8 mouse cellular contexts compared by ENCODE assay signal in genomic region chr11:119913291-119913934, GRCm38 (mm10). TPM values are rescaled to one million over a fixed set of nuclear protein-coding genes. Genes with fewer than 3 reads are reported as not detected.
DNase-seq lines count a peak whose midpoint lies in the region; ATAC-seq lines count a peak whose summit lies in the region.

TSS of gene Chmp6 (plus strand) at chr11:119913441.

- H3K4me3 ChIP-seq in hindbrain, embryonic 12.5 days = peak within 1 kb of the TSS; percentile 81

- H3K4me1 ChIP-seq in hindbrain, embryonic 12.5 days = peaks cover 32% of the 10 kb centered on the region

- DNase-seq in Muller cell, postnatal 12 days (ENCODE audit: inconsistent ontology term) = peak; percentile 87
- DNase-seq in cerebellum, adult 9-11 months = peak; percentile 90
- DNase-seq in frontal cortex, postnatal 10 days (ENCODE audit: low spot score in 2 of 2) = peak; percentile 79 to 88
- peak; percentile 89 to 90 for DNase-seq in layer of hippocampus, postnatal 14 days (ENCODE audit: low spot score in 2 of 2)
- peak; percentile 86 for DNase-seq in lung, postnatal 25 days (ENCODE audit: low spot score)
- DNase-seq in retina, embryonic 14.5 days (ENCODE audit: low spot score) = peak; percentile 89
- DNase-seq in thymus, postnatal 4 days = peak; percentile 93

- H3K27ac ChIP-seq in hindbrain, embryonic 12.5 days = peak within 1 kb of the TSS; percentile 66

- ATAC-seq in hindbrain, embryonic 12.5 days (ENCODE audit: low FRiP score) = peak; percentile 56

- H3K27me3 ChIP-seq in hindbrain, embryonic 12.5 days = no peaks in the 10 kb centered on the region

- WGBS in hindbrain, embryonic 12.5 days = 2% methylated on average over 36 of the region's 48 CpGs

- peaks cover 26% of the 10 kb centered on the region for H3K36me3 ChIP-seq in hindbrain, embryonic 12.5 days

- no peaks in the 10 kb centered on the region for H3K9me3 ChIP-seq in hindbrain, embryonic 12.5 days (replicated peaks)

- peak within 1 kb of the TSS; percentile 89 for H3K9ac ChIP-seq in hindbrain, embryonic 12.5 days

- H3K4me2 ChIP-seq in hindbrain, embryonic 12.5 days (replicated peaks) = peak within 1 kb of the TSS; percentile 85

RNA-seq across cellular contexts. Expression of gene Chmp6, which starts in this region (rescaled TPM):
- 91.7 and 99.3 TPM in 2 replicates for polyA plus RNA-seq in hindbrain, embryonic 12.5 days (2016; fragmentation: Nextera tagmentation; extraction: Ambion mirVana)
- total RNA-seq in layer of hippocampus, postnatal 14 days (2021) = 10 to 100 TPM; 37.1 to 39.1 TPM

Comparison
In these comparisons a context has a peak if more than half of its experiments do, and no peak if none do; other contexts are left out.
1. Peak in every context shown above with its lines: DNase-seq, ATAC-seq, H3K4me3 ChIP-seq and H3K27ac ChIP-seq.